Mouse (Mus musculus) Patski (cell line): ENCODE data around the gene Ly6g6f. TPM values are rescaled to one million over a fixed set of nuclear protein-coding genes. Genes with fewer than 3 reads are reported as not detected.

Source experiments
- ATAC-seq: fragments of 100-300 bp; one replicate; pipeline ENCODE4 v1.8.0; 2021
- CTCF ChIA-PET: fragments of 350-600 bp; sonication (Branson Sonifier 250); formaldehyde crosslinking; loops from one replicate; lab custom pipeline; 2022; ENCODE audit warnings: inconsistent platforms; lab: Charles Lee
- POLR2A ChIA-PET: fragments of 350-600 bp; sonication (Branson Sonifier 250); formaldehyde crosslinking; loops from one replicate; lab custom pipeline; 2022; ENCODE audit warnings: antibody characterized with exemption, inconsistent platforms; lab: Charles Lee
- DNase-seq: peaks from one replicate; pipeline ENCODE4 v3.0.0-alpha.2; 2011; ENCODE audit warnings: low read depth, low spot score
- H3K27me3 ChIP-seq: fragments of 371-371 bp; one replicate; pipeline ENCODE4 v1.5.1; 2021
- CTCF ChIP-seq: fragments of 100-300 bp; IDR thresholded peaks from one replicate; pipeline ENCODE4 v1.5.1; 2021
- in situ Hi-C: fragments of 300-500 bp; cut with MboI; formaldehyde crosslinking; loops from 3 replicates; pipeline ENCODE4 v1.11.1; 2018; ENCODE audit warnings: low pct_unique_long_range_greater_than_20kb, mixed read lengths
- polyA plus RNA-seq: library from polyadenylated mRNA; unstranded; gene quantifications from one replicate; pipeline ENCODE4 v1.2.3, GENCODE M21; 2021

Gene Ly6g6f
- polyA plus RNA-seq, 1 experiment from 2014 or later = not detected

DNA sequence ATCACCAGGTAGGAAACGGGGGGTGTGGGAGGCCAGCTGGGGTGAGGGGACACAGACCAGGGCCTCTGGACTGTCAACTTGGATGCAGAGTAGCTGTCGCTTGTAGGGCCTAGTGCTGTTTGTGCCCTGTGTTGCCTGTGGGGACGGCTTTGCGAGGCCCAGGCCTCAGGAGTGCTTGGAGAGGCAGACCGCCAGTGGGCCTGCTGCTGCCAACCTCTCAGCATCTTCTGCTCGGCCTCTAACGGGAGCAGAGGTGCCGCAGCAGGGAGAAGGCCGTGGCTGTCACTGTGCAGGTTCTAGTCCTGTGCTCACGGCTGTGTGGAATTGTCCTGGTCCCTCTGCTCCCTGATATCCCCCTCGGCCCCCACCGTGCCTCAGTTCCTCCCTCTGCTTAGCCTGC lies 11.2 kb upstream of the Ly6g6f start:
- in situ Hi-C loops = no loop called here
- H3K27me3 ChIP-seq = no peaks in the 10 kb centered on the region
- ChIA-PET POLR2A (no interaction called here), CTCF (interaction anchor here (1.1 kb wide), 1 partner anchor 9 kb away, joined by 4 read pairs; no protein-coding TSS in a partner anchor)
- no peak for DNase-seq
- no peak for ATAC-seq
- no peak for TF ChIP-seq CTCF

DNA sequence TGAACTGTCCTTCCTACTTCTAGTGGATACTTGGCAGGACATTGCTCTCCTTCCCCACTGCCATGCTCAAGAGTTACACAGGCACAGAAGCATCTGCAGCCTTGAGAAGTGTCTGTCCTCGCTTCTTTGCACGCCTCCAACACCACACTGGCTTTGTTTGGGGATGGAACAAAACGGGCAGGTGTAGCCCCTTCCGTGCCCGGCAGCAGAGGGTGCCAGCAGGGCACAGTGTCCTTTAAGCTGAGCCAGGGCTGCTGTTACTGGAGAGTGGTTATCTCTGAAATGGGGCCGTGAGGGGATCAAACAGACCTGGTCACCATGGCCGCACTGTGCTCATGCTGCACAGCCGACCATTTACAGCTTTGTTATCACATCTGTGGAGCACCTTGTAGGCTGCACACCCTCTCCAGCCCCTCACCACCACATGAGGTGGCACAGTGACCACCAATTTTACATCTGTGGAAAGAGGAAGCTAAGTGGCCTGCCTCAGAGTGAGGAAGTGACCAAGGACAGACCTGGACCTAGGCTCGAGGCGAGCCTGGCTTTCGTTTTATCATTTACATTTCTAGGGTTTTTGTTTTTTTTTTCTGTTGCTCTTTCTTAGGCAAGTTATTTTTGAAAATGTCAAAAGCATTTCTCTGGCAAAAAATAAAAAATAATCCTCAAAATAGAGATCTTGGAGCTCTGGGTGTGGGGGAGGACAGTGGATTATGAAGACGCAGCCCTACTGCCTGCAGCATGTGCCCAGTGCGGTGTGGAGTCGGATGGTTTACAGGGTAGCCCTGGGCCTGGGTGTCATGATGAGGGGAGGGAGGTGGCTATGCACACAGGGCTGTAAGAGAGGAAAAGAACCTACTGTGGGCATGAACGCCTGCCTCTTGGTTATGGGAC lies 9.3 kb upstream of the Ly6g6f start:
- no peaks in the 10 kb centered on the region for H3K27me3 ChIP-seq
- in situ Hi-C loops = no loop called here
- ATAC-seq (no peak), DNase-seq (no peak)
- ChIA-PET CTCF (interaction anchor here (1.3 kb wide), 1 partner anchor 27 kb away, joined by 3 read pairs; the partner anchor contains the start of genes Csnk2b and Gpank1), POLR2A (interaction anchor here (0.5 to 1.0 kb wide), 2 partner anchors 31 to 69 kb away, joined by 3 read pairs; partner anchors contain the start of gene D17H6S53E)
- TF ChIP-seq CTCF = no peak

DNA sequence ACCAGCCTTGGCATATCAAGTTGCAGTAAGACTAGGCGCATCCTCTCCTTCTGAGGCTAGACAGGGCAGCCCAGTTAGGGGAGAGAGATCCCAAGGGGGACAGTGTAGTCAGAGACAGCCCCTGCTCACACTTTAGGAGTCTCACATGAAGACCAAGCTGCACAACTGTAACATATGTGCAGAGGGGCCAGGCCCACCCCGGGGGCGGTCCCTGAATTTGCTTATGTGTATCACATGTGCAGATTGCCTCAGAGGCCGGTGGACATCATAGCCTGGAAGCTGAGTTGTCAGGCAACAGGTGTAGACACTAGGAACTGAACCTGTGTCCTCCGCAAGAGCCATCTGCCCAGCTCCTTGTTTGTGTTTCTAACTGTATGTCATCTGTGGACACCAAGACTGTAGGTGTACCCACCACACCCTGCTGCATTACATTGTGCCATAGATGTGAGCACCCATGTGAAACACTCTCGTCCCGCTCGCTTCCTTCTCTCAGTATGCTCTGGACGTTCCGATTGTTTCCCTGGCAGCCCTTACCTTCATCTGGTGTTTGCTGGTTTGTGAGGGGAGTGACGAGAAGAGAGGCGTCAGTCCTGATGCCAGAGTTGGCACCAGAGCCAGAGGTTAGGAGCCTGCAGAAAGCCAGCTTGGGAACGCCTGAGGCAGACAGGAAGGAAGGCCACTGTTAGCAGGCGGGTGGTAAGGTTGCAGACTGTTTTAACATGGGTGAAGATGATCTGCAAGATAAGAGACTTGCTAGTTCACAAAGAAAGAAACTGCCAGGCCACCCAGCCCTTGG lies 7.2 kb upstream of the Ly6g6f start:
- H3K27me3 ChIP-seq = no peaks in the 10 kb centered on the region
- ChIA-PET POLR2A (no interaction called here), CTCF (no interaction called here)
- in situ Hi-C loops = no loop called here
- TF ChIP-seq CTCF = no peak
- ATAC-seq (no peak), DNase-seq (no peak)

DNA sequence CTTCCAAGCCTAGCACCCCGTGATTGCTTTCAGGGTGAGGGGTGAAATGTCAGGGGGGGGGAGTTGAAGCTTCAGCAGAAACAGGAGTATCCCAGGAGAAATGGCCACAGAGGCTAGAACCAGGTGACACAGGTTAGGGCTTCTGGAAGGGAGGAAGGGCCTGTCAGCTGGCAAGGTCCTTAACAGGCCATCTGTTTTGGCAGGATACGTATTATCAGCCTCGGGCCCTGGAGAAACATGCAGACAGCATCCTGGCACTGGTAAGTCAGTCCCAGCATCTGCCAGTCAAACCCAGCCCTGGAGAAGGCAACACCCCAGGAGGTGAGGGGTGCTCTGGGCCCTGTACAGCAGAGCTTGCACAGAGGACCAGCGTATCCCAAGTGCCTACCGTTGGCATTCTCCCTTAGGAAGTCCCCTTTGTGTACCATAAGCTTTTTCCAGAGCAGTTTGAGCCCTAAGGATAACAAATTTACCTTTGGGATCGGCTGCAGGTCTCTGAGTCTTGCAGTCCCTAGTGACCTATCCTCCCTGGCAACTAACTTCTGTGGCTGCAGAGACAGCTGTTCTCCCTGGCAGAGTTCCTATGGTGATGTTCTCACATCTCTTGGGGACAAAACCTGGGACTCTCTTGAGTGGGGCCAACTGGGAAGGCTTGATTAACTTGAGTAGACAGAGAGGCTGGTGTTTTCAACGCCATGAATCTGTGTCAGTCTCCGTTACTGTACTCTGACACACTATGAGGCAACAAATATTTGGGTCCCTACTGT lies 4.9 kb upstream of the Ly6g6f start:
- TF ChIP-seq CTCF = no peak

DNA sequence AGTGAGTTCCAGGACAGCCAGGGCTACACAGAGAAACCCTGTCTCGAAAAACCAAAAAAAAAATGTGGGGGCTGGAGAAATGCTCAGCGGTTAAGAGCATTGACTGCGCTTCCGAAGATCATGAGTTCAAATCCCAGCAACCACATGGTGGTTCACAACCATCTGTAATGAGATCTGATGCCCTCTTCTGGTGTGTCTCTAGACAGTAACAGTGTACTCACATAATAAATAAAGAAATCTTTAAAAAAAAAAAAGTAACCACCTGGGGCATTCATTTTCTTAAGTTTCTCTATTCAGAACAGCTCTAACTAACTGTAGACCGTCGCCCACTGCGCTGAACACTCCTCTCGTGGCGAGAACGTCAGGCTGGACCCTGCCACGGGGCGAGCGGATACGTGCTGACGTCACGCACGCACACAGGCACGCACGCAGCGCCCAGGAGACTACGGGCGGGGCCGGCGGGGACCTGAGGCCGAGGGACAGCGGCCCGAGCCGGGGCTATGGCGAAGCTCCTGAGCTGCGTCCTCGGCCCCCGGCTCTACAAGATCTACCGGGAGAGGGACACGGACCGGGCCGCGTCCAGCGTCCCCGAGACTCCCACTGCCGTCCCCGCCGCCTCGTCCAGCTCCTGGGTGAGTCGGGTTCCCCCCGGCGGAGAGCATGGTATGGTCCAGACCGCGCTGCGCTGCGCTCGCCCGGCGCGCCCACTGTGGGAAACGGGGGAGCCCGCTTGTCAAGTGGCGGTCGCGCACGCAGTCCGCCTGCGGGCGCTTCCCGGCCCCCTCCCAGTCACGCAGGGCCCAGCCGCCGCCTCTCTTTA lies 3.6 kb upstream of the Ly6g6f start, which contains the start of gene Abhd16a:
TSS of gene Abhd16a (plus strand) at position 439 of the 820 bp plus-strand sequence.
- POLR2A ChIA-PET = interaction anchor here (0.8 to 1.2 kb wide), 3 partner anchors 9 to 35 kb away, joined by 3 to 4 read pairs (median 4); partner anchors contain the start of gene Mpig6b
- CTCF ChIA-PET = no interaction called here
- peaks cover 6% of the 10 kb centered on the region for H3K27me3 ChIP-seq
- no peak for TF ChIP-seq CTCF
- ATAC-seq = peak; percentile 94
- in situ Hi-C loops = loop anchor here (5.0 kb wide), 1 partner anchor 57 kb away; no protein-coding TSS in a partner anchor
- peak; percentile 31 for DNase-seq

More for the DNA sequence above, 4.9 kb upstream of the Ly6g6f start:
- H3K27me3 ChIP-seq = peaks cover 6% of the 10 kb centered on the region
- DNase-seq = no peak
- in situ Hi-C loops = no loop called here
- ChIA-PET CTCF (no interaction called here), POLR2A (interaction anchor here (0.6 kb wide), 1 partner anchor 92 kb away, joined by 3 read pairs; no protein-coding TSS in a partner anchor)
- ATAC-seq = no peak

DNA sequence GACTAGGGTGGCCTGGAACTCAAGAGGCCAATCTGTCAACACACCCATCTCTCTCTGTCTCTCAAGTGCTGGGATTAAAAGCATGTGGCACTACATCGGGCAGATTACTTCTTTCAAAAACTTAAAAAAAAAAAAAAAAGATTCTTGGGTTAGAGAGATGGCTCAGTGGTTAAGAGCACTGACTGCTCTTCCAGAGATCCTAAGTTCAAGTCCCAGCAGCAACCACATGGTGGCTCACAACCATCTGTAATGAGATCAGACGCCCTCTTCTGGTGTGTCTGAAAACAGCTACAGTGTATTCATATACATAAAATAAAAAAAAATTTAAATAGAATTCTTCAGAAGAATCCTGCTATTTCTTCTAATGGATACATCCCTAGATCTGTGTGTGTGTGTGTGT lies 2.7 kb upstream of the Ly6g6f start:
- in situ Hi-C loops = loop anchor here (5.0 kb wide), 1 partner anchor 56 kb away; no protein-coding TSS in a partner anchor
- no peak for ATAC-seq
- CTCF ChIA-PET = interaction anchor here (0.6 kb wide), 1 partner anchor 33 kb away, joined by 3 read pairs; no protein-coding TSS in a partner anchor
- DNase-seq = no peak
- POLR2A ChIA-PET = no interaction called here
- H3K27me3 ChIP-seq = peaks cover 6% of the 10 kb centered on the region
- TF ChIP-seq CTCF = no peak

DNA sequence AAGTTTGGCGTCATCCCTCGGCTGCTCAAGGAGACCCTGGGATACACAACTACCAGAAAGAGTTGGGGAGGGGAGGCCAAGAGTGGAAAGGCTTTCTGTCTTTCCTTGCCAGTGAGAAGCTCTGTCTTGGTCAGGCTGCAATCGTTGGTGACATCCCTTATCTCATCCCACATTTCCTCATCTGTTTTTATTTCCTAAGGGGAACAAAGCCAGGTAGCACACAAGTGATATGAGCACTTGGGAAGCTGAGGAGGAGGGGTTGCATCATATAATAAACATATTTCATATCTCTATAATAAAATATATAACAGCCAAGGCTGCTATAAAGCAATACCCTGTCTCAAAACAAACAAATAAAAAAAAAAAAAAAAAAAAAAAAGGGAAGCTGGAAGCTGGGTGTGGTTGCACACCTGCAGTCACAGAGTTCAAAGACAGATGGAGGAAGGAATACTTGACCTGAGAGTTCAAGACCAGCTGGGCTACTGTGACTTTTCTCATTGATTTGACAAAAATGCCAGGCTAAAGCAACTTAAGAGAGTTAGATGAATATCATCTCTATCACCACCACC lies 1.4 kb downstream of the Ly6g6f start:
- H3K27me3 ChIP-seq = peaks cover 13% of the 10 kb centered on the region
- ATAC-seq (no peak), DNase-seq (no peak)
- no peak for TF ChIP-seq CTCF
- ChIA-PET POLR2A (interaction anchor here (0.6 kb wide), 1 partner anchor 20 kb away, joined by 7 read pairs; no protein-coding TSS in a partner anchor), CTCF (interaction anchor here (1.5 kb wide), 1 partner anchor 63 kb away, joined by 3 read pairs; no protein-coding TSS in a partner anchor)
- in situ Hi-C loops = no loop called here

DNA sequence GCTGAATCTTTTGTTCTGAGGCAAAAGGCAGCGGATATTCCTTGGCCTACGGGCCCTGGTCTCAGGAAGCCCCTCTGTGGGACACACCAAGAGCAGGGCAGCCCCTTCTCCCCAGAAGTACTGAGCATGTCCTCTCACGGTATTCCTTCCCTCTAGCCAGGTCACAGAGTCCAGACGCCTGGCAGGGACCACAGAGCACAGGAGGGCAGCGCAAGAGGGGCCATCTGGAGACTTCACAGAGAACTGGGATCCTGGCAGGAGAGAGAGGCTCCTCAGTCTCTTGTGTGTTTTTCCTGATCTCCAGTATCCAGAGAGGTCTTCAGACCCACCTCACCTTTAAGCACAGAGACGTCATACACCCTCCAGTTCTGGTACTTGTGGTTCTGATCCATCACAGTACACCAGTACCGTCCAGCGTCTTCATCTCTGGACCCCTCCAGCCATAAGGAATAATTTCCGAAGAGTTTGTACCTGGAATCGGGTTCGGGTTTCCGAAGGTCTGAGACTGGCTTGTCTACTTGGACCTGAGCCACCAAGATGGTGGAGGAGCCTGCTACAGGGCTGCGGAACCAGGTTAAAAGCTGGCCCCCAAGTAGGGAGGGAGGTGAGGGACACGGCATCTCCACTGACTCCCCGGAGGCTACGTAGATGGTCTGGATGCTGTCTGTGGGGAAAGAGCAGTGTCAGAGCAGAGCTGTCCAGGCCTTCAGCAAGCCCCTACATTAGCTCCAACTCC lies 2.4 kb downstream of the Ly6g6f start:
- TF ChIP-seq CTCF = no peak
- DNase-seq (no peak), ATAC-seq (no peak)
- ChIA-PET POLR2A (interaction anchor here (0.6 kb wide), 1 partner anchor 140 kb away, joined by 4 read pairs; no protein-coding TSS in a partner anchor), CTCF (interaction anchor here (1.5 kb wide), 1 partner anchor 62 kb away, joined by 3 read pairs; no protein-coding TSS in a partner anchor)
- in situ Hi-C loops = no loop called here
- H3K27me3 ChIP-seq = peaks cover 13% of the 10 kb centered on the region
